Mouse (Mus musculus): Measurements from ENCODE around the gene Scrt2. TPM values are rescaled to one million over a fixed set of nuclear protein-coding genes. Genes with fewer than 3 reads are reported as not detected.

Scrt2 gene
- not detected in 4 replicates for total RNA-seq (2023)

DNA sequence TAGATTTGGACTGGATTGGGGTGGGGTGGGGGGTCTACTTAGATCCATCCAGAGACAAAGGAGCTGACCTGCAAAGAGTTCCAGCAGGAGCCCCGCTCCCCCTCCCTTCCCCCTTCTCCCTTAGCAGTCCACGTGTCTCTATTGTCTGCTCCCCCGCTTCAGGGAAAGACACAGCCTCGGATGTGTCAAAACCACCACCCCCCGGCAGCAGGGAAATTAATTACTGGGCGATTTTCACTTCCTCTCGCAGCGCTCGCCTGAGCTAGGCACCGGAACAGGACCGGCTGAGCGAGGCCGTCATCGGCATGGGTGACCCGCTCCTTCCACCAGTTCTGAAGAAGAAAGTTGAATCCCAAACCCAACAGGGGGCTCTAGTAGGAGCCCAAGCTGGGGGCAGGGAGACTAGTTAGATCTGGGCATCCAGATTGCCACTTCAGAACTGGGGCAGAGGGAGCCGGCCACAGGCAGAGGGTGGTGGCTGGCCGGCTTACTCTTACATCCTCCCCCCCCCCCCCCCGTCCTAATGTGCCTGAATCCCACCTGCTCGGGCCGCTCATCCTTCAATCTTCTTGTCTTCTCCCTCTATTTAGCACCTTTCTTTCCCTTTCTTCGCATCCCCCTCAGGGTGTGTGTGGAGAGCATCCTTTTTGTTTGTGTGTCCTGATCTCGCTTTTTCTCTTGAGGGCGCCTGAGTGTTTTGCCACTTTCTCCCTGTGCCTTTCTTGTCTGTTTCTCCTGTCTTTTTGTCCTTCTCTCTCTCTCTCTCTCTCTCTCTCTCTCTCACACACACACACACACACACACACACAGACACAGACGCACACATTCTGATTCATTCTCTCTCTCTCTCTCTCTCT, at the start of gene Scrt2:
Gene Scrt2, plus strand, starts transcription at position 845 of the 857 bp plus-strand sequence.

DNA sequence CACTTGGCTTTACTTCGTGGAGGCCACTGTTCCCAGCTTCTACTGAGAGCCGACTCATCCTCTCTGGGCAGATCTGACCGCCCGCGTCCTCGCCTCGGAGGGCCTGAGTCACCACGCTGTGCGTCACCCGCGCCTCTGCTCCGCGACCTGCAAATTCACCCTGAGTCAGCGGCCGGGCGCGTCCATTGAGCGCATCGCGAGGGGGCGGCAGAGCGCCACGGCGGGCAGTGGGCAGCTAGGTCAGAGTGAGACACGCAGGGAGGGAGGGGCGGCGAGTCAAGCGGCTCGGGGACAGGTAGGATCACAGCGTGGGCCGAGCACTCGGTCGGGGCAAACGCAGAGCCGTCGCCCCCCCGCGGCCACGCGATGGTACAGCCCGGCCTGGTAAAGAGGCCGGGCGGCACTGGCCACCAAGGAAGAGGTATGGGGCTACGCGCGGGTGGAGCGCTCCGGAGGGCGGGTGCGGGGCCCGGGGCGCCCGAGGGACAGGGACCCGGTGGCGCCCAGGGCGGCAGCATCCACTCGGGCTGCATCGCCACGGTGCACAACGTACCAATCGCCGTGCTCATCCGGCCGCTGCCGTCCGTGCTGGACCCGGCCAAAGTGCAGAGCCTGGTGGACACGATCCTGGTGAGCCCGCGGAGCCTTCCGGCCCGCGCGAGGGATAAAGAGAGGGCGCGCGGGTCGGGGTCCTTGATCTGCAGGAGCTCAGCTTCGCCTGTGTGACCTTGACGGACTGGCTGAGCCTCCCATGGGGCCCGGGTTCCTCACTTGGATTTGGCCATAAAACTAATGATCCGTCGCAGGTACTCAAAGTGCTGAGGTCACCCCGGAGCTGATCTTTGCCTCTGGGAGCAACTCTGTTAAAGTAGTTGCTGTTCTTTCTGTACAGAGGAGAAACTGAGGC, 24.2 kb downstream of the Scrt2 start, which contains the start of gene Srxn1:
Gene Srxn1, plus strand, starts transcription at position 199 of the 907 bp plus-strand sequence.

DNA sequence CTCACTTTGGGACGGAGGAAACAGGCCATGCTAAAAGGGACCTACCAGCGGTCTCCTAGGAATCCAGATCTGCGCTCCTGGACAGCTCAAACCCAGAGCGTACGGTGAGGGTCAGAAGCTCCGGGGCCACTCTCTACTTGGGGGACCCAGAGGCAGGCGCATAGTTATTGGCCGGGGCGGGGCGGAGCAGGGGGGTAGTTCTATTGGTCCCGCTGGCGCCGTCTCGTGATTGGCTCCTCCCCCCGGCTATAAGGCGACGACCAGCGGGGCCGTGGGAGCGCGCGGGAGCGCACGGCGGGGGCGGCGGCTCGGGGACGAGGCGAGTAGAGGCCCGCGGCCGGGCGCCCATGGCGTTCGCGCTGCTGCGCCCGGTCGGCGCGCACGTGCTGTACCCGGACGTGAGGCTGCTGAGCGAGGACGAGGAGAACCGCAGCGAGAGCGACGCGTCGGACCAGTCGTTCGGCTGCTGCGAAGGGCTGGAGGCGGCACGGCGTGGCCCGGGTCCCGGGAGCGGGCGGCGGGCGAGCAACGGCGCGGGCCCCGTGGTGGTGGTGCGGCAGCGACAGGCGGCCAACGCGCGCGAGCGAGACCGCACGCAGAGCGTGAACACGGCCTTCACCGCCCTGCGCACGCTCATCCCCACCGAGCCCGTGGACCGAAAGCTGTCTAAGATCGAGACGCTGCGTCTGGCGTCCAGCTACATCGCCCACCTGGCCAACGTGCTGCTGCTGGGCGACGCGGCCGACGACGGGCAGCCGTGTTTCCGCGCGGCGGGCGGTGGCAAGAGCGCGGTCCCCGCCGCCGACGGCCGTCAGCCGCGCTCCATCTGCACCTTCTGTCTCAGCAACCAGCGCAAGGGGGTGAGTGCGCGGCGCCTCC, 62.2 kb downstream of the Scrt2 start, which contains the start of gene Tcf15:
Gene Tcf15, plus strand, starts transcription at position 283 of the 879 bp plus-strand sequence.

Other genes with a start within 250 kb of the Scrt2 start
- gene Rspo4, start 238.6 kb upstream of the Scrt2 start, total RNA-seq (2023) = not detected in 4 replicates
- not detected in 4 replicates for gene Angpt4, start 170.3 kb upstream of the Scrt2 start, total RNA-seq (2023)
- gene Fam110a, start 101.3 kb upstream of the Scrt2 start, total RNA-seq (2023) = 3.5 to 4.6 TPM (median 4.3 TPM) in 4 replicates
- gene Slc52a3, start 85.0 kb upstream of the Scrt2 start, total RNA-seq (2023) = 1.3 to 2.9 TPM (median 2.1 TPM) in 4 replicates
- gene Srxn1, start 24.0 kb downstream of the Scrt2 start, total RNA-seq (2023) = 0.25 TPM in 1 of 4 replicates, not detected in the others
- not detected in 4 replicates for gene Tcf15, start 62.0 kb downstream of the Scrt2 start, total RNA-seq (2023)
- gene Csnk2a1, start 145.3 kb downstream of the Scrt2 start, total RNA-seq (2023) = 112 to 120 TPM (median 119 TPM) in 4 replicates
- gene Tbc1d20, start 212.3 kb downstream of the Scrt2 start, total RNA-seq (2023) = 82.8 to 88.8 TPM (median 85.8 TPM) in 4 replicates